Mouse (Mus musculus): Measurements from ENCODE around the gene Brca1.
"Not testable (repeated sequence)": the region's sequence is repeated elsewhere in the genome, so short reads cannot be mapped to it uniquely, and the experiment has no call there.

The Brca1 gene

GRCm38 (mm10) chr11:101447786-101448185, 104.0 kb downstream of the Brca1 start:
- DNase-seq, result no peak

GRCm38 (mm10) chr11:101446860-101447259, 104.9 kb downstream of the Brca1 start:
- not testable (repeated sequence) for DNase-seq

GRCm38 (mm10) chr11:101446319-101446718, 105.4 kb downstream of the Brca1 start:
- DNase-seq, result no peak

GRCm38 (mm10) chr11:101442760-101443159, 109.0 kb downstream of the Brca1 start:
- DNase-seq, result no peak

- DNase-seq, result peak; percentile 99
Observed at GRCm38 (mm10) chr11:101442127-101442693, 109.5 kb downstream of the Brca1 start, which contains the start of gene Rpl27. Rpl27 (plus strand) TSS chr11:101442298.

- DNase-seq, result not testable (repeated sequence)
Observed at GRCm38 (mm10) chr11:101441450-101442126, 110.2 kb downstream of the Brca1 start.
